Mouse (Mus musculus) left cerebral cortex, postnatal 14 days (tissue): ENCODE results near the gene Cpn2. TPM values are rescaled to one million over a fixed set of nuclear protein-coding genes. Genes with fewer than 3 reads are reported as not detected.

Experiments used
- DNase-seq, 2 experiments: peaks; one replicate each; pipeline ENCODE4 v3.0.0; 2021 to 2022; ENCODE audit warnings: low spot score in 2 of 2, mixed read lengths in 1 of 2
- intact Hi-C: fragments of 180-260 bp; cut with DNase I; formaldehyde crosslinking; loops from one replicate; pipeline ENCODE4 v1.15.1; 2025
- long read RNA-seq, 2 experiments: library from polyadenylated mRNA; stranded (forward); transcript quantifications; one replicate each; pipeline ENCODE4 v2.0.0; 2021
- total RNA-seq, 2 experiments: library from RNA; stranded (reverse); gene quantifications; 2 replicates each; pipeline ENCODE4 v1.2.3; 2021

The Cpn2 gene
- not detected for total RNA-seq
- long read RNA-seq, experiment 1: 0 reads
- long read RNA-seq, experiment 2: 0 reads

- DNase-seq: no peak
- intact Hi-C loops: no loop called here
Measured at GRCm38 (mm10) chr16:30267359-30267758, at the start of gene Cpn2. Cpn2 (minus strand) TSS chr16:30267499.

DNA sequence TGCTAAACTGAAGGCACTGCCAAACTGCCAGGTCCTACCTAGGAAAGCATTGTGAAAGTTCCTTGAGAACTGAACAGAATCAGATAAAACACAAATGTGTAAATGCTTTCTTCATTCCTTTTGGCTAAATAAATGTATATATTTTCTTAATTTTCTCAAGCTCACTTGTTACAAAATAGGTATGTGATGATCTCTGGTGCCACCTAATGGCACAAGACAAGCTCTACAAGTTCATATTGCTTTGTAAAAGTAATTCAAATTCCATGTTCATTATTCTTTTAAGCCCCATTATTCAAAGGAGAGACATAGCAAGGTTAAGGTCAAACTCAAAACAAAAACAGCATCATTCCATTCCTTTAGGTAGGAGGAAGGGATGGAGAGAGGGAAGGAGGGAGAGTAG lies 46.9 kb upstream of the Cpn2 start:
- intact Hi-C loops: loop anchor here (2.0 kb wide), 1 partner anchor 61 kb away; no protein-coding TSS in a partner anchor
- peak in 1 of 2 experiments; percentile 33 for DNase-seq

DNA sequence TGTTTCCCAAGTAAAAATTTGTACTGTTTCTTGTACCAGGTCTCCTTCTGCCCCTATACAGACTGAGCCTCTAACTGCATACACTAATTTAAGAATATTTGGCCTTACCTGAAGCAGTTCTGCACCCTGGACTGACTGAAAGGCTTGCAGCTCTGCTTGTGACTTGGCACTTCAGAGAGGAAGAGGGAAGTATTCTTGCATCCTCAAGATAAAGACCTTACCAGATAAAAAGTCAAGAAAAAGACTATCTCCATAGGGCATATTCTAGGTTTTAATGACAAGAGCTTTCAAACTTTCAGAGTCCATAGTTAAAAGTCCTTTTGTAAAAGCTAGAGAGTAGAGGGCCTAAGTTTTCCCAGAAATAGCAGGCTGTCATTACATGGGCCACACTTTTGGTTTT lies 43.3 kb upstream of the Cpn2 start, which contains the start of gene Gp5:
Gene Gp5 (minus strand): TSS at position 133 of the 400 bp plus-strand sequence.
- intact Hi-C loops: no loop called here

DNA sequence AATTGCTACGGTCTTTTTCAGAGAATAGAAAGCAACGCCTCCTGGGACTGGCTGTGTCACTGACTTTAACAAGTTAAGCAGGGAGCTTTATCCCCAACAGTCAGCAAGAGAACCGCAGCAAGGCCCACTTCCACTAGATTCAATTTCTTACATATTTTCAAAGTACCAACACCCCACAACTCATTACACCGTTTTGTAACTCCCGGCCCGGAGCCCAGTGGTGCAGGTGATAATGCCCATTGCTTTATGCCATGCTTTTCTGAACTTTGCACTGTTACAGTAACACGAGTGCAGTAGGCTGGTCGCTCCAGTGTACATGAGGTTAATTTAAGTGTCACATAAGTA lies 42.8 kb upstream of the Cpn2 start:
- no peak for DNase-seq
- intact Hi-C loops: no loop called here

More for the DNA sequence above, 43.3 kb upstream of the Cpn2 start, which contains the start of gene Gp5:
- DNase-seq: no peak

DNA sequence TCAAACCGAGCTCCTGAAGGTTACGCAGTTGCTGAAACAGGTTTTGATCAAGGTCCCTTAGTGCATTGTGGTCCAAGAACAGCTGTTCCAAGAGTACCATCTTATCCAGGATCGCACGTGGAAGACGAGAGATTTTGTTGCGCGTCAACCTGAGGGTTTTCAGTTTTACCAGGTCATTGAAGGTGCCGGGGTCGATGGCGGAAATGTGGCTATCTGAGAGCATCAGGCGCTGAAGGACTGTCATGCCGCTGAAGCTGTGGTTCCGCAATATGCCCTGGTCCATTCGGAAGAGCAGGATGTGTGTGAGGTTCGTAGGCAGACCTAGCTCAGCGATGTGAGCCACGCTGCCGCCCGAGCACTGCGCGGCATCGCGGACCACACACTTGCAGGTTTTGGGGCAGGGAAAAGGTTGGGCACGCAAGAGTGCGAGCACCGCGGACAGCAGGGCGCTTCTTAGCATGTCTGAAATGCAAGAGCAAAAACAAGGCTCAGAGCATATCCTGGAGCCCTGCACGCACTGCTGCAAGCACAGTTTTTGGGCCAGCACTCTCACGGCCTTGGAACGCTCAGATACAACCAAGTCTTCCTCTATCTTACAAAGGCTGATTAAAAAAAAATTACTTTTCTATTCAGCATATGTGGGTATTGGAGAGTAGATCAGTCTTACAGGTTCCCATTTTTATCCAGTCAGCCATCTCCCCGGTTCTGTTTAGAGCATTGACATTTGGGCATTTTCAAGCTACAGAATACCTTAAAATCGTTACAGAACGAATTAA lies 42.3 kb upstream of the Cpn2 start:
- DNase-seq: no peak
- intact Hi-C loops: loop anchor here (10.0 kb wide), 1 partner anchor 575 kb away; no protein-coding TSS in a partner anchor

DNA sequence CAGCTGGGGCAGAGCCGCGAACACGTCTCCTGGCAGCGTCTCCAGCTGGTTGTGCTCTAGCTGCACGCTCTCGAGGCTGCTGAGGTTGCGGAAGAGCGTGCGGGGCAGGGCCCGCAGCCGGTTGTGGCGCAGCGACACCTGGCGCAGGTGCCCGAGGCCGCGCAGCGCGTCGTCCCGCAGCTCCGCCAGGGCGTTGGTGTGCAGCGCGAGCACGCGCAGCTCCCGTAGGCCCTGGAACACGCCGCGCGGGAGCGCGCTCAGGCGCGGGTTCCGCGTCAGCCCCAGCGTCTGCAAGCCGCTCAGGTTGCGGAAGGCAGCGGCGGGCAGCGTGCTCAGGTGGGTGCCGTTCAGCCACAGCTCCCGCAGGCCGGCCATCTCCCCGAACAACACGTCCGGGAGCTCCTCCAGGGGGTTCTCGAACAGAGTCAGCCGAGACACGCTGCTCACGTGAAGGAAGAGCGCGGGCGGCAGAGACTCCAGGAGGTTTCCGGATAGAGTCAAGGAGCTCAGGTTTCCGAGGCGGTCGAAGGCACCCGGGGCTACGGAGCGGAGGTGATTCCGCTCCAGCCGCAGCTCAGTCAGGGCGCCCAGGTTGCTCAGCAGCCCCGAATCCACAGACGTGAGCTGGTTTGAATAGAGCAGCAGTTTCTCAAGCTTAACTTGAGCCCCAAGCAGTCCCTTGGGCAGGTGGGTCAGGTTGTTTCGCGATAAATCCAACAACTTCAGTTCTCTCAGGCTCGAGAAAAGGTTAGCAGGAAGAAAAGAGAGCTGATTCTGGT lies 41.5 kb upstream of the Cpn2 start:
- peak; percentile 66 to 73 for DNase-seq
- intact Hi-C loops: loop anchor here (10.0 kb wide), 1 partner anchor 574 kb away; no protein-coding TSS in a partner anchor

GRCm38 (mm10) chr16:30307961-30308615 lies 40.8 kb upstream of the Cpn2 start:
- intact Hi-C loops: loop anchor here (10.0 kb wide), 1 partner anchor 573 kb away; no protein-coding TSS in a partner anchor
- no peak for DNase-seq

DNA sequence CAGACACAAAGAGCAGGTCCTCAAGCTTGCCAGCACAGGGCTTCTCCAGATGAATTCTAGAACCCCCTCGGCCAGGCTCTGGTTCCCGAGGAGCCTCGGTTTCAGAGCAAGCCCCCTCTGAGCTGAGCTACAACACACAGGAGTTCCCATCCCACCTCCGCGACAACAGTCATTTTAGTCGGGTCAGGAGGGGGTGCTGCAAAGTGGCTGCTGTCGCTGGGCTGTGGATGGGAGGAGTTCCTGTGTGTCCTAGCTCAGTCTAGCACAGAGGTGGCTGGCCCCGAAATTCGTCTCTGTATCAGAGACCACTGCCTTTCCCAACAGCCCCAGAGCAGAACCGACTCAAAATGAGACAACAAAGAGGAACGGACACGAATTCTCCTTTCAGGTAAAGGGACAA lies 40.0 kb upstream of the Cpn2 start:
- intact Hi-C loops: loop anchor here (10.0 kb wide), 1 partner anchor 573 kb away; no protein-coding TSS in a partner anchor
- DNase-seq: no peak

DNA sequence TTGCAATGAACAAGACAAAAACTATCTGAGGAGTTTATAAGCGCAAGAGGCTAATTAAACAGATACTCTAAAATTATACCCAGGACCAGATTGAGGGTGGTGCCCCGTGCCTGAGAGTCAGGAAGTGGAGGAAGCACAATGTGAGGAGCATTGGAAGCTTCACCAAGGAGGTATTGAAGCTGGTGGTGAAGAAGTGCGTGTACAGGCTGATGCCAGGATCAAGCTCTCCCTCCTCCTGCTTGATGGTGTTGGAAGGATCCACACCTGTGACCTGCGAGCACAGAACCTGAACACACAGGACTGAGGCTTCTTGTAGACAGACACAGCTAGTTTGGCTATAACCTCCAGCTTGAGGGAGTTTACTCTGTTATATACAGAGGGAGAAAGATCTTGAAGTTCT lies 38.8 kb upstream of the Cpn2 start:
- intact Hi-C loops: loop anchor here (10.0 kb wide), 1 partner anchor 571 kb away; no protein-coding TSS in a partner anchor
- no peak for DNase-seq

GRCm38 (mm10) chr16:30304236-30304635 lies 36.9 kb upstream of the Cpn2 start:
- intact Hi-C loops: loop anchor here (10.0 kb wide), 1 partner anchor 569 kb away; no protein-coding TSS in a partner anchor
- DNase-seq: no peak

DNA sequence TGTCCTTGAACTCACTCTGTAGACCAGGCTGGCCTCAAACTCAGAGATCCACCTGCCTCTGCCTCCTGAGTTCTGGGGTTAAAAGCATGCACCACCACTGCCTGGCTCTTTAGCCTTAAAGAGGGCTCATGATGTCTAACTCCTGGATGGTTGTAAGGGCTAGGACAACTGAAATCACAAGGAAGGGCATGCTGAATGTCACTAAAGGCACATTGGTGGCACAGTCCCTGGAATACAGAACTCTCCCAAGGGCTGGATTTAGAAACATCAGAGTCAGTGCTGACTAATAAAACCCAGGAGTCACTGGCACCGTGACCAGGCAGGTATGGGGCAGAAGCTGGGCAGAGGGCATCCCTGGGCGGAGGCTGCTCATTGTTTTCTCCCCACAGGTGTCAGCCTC lies 36.1 kb upstream of the Cpn2 start:
- intact Hi-C loops: loop anchor here (10.0 kb wide), 1 partner anchor 569 kb away; no protein-coding TSS in a partner anchor
- no peak for DNase-seq

DNA sequence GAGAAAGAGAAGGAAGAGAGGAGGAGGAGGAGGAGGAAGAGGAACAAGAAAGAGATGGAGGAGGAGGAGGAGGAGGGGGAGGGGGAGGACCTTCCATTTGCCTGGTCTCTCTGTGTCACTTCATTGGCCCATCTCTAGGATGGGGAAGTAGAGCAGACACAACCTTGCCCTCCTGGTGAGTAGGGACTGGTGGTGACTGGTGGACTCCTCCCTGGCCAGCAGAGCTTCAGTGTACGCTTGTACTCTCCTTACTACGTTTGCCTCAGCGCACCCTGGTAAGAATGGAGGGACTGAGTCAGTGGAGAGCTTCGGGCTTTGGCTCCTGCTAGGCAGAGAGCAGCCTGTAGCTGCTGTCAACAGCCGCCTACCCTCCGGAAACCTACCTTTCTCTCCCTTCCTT lies 35.4 kb upstream of the Cpn2 start:
- no peak for DNase-seq
- intact Hi-C loops: loop anchor here (10.0 kb wide), 1 partner anchor 568 kb away; no protein-coding TSS in a partner anchor

DNA sequence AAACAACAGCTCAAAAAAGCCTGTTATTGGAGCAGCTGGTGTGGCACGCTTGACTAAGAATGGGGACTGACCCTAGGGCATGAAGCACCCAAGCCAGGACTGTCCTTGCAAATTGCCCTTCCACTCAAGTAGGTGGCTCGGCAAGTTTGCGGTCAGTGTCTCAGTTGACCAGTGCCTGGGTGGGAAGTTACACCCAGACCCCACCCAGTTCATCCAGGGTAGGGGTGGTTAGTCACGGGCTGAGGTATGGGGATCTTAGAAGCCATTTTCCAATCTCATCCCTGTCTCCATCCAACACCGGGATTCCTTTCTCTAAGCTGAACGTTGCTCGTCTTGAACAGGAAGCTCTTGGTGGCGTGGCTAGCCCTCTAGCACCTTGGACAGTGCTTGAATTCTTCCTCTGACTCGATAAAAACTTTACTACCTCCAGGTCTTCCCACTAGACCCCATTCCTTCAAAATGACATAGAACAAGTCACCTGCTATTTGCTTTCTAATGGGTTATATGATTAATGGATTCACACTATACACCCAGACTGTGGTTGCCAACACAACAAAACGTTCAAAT lies 32.5 kb upstream of the Cpn2 start:
- intact Hi-C loops: loop anchor here (10.0 kb wide), 1 partner anchor 565 kb away; no protein-coding TSS in a partner anchor

DNA sequence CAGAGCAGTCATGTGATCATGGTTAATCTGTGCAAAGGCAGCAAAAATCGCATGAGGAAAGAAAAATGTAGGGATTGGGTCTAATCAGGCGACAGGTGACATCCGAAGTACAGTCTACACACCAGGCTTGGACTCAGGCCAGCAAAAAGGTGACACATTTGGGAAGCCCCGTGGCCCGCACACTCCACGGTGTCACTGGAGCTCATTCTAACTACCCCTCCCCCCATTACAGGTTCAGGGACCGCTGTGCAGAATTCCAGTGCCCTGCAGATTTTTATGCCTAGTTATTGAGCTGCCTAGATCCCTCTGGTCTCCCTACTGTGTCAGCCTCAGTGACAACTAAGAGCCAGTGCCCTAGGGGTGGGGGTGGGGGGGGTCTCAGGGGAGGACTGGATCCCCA lies 30.2 kb upstream of the Cpn2 start:
- DNase-seq: no peak
- intact Hi-C loops: no loop called here

More for the DNA sequence above, 32.5 kb upstream of the Cpn2 start:
- no peak for DNase-seq

- DNase-seq: no peak
- intact Hi-C loops: no loop called here
Measured at GRCm38 (mm10) chr16:30296601-30297275, 29.4 kb upstream of the Cpn2 start.

GRCm38 (mm10) chr16:30295106-30295505 lies 27.8 kb upstream of the Cpn2 start:
- intact Hi-C loops: no loop called here
- DNase-seq: no peak

DNA sequence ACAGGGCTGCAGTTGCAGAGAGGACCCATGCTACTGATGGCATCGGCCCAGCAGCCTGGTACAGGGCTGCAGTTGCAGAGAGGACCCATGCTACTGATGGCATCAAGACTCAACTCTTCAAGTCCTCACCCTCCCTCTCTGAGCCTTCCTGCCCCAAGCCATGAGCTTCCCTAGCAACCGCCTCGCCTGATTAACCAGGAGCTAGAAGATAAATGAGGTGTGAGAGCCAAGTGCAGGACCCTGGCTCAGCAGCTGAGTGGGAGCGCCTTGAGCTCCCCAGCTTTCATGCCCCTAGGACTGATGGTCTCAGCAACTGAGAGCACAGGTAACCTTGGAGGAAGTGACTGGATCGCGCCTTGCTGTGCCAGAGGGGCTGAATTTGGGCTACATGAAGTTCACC lies 23.1 kb upstream of the Cpn2 start:
- no peak for DNase-seq
- intact Hi-C loops: no loop called here

DNA sequence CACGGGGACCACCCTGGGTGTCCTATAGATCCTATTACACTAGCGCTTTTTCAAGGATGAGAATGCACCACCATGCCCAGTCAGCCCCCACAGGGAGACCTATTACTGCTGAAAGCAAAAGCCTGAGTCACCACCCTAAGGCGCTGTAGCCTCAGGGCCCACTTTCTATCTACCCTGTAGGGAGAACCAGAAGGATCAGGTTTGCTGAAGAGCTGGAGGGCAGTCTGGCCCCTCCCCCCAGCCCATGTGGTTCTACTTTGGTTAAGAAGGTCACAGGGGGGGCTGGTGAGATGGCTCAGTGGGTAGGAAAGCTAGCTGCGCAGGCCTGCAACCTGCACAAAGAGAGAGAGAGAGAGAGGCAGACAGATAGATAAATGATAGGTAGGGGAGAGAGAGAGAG lies 18.4 kb upstream of the Cpn2 start:
- no peak for DNase-seq
- intact Hi-C loops: no loop called here
